Mouse (Mus musculus) adrenal gland, postnatal 36 days (tissue): ENCODE results near the gene Pax7. TPM values are rescaled to one million over a fixed set of nuclear protein-coding genes. Genes with fewer than 3 reads are reported as not detected.

Experiments used
- DNase-seq, 2 experiments: peaks; one replicate each; pipeline ENCODE4 v3.0.0; 2021; ENCODE audit warnings: mixed read lengths in 1 of 2
- total RNA-seq, 2 experiments: library from RNA; stranded (reverse); gene quantifications; 2 replicates each; pipeline ENCODE4 v1.2.3; 2021

Gene Pax7
- total RNA-seq, 2 experiments from 2014 or later: not detected

GRCm38 (mm10) chr4:139813371-139813960, 19.9 kb downstream of the Pax7 start:
- no peak for DNase-seq

- no peak for DNase-seq
Observed at GRCm38 (mm10) chr4:139811901-139812300, 21.4 kb downstream of the Pax7 start.

- DNase-seq: no peak
Observed at GRCm38 (mm10) chr4:139811475-139811874, 21.9 kb downstream of the Pax7 start.

GRCm38 (mm10) chr4:139810762-139811438, 22.4 kb downstream of the Pax7 start:
- DNase-seq: no peak

- DNase-seq: no peak
Observed at GRCm38 (mm10) chr4:139809381-139809820, 23.9 kb downstream of the Pax7 start.

DNA sequence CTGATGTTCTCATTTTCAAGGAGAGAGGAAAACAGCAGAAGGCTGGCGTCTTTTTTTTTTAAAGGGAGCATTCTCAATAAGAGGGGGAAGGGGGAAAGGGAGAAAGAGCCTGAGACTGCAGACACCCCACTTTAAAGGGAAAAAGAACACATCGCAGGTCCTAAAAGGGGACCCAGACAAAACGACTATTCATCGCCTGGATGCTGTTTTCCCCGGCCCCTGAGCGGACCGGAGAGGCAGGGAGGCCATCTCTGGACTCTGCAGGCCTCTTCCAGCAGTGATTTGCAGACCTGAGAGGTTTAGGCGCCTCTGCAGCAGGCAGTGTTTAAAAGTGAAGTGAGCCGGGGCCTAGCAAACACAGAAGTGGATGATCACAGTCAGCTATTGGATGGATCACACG, 25.5 kb downstream of the Pax7 start:
- DNase-seq: no peak

GRCm38 (mm10) chr4:139807191-139807808, 26.0 kb downstream of the Pax7 start:
- no peak for DNase-seq

- peak; percentile 52 to 53 for DNase-seq
Observed at GRCm38 (mm10) chr4:139804896-139805295, 28.4 kb downstream of the Pax7 start.

DNA sequence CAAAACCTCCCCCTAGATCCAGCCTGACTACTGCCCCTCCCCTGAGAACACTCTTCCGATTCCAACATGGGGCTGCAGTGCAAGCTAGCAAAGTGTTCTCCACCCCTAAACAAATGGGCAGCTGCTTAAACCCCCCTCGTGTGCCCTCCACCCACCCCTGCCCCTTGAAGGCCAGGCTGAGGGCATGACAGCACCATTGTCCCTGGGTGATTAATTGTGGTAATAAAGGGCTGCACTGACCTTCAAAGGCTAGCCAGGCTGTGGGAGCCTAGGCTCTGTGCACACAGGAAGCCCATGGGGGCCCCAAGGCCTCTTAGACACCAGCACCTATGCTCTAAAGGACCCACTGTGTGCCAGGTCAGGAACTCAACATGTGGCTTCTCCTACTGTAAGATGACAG, 29.3 kb downstream of the Pax7 start:
- DNase-seq: peak; percentile 22 to 40

GRCm38 (mm10) chr4:139799436-139800100, 33.8 kb downstream of the Pax7 start:
- no peak for DNase-seq

DNA sequence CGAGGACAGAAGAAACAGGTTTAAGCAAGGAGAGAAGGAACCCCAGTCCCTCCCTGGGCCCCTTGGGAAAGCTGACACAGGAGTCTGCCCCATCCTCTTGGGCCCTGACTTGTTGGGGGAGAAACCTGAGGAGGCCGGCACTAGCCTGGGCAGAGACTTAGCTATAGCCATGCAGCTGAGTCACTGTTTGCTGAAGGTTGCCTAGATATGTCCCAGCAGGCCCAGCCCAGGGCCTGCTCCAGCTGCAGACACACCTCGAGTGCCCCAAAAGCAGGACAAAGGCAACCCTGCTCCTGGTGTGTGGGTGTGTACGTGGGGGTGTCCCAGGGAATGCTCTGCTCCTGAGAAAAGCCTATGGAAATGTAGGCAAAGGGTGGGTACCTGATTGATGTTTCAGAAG, 36.0 kb downstream of the Pax7 start:
- no peak for DNase-seq

DNA sequence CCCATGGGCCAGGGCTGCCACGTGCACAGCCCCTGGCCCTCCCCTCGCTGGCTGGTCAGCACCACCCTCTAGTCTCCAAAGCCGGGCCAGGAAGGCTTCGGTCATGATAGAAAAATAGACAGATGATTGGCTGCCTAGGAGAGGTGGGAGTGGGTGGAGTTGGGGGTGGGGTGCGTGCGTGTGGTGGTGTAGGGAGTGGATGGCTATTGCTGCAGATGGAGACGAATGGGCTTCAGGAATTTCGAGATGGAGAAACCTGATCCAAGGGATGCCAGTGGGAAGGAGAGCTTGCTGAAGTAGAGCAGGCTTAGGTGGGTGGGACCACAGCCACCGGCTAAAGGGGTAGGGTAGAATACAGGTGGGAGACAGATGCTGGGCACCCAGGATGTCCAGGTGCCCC, 37.2 kb downstream of the Pax7 start:
- no peak for DNase-seq

- no peak for DNase-seq
Observed at GRCm38 (mm10) chr4:139791168-139791567, 42.2 kb downstream of the Pax7 start.

DNA sequence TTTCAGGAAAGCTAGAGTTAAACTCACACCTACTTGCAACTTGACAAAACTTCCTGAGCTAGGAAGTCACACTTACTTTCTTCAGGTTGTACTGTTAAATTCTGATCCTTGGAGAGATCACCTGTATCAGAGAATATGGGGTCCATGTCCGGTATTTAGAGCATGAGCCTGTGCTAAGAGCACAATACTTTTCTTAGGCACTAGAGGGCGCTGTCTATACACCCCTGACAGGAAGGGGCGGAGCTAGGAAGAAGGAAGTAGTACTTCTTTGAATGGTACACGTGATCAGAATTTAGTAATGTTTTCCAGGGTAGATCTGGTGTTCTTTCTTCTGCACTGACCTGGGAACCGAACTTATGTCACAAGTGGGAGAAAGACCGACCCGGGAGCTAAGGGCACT, 43.6 kb downstream of the Pax7 start:
- DNase-seq: no peak

- no peak for DNase-seq
Observed at GRCm38 (mm10) chr4:139782926-139783467, 50.3 kb downstream of the Pax7 start.

DNA sequence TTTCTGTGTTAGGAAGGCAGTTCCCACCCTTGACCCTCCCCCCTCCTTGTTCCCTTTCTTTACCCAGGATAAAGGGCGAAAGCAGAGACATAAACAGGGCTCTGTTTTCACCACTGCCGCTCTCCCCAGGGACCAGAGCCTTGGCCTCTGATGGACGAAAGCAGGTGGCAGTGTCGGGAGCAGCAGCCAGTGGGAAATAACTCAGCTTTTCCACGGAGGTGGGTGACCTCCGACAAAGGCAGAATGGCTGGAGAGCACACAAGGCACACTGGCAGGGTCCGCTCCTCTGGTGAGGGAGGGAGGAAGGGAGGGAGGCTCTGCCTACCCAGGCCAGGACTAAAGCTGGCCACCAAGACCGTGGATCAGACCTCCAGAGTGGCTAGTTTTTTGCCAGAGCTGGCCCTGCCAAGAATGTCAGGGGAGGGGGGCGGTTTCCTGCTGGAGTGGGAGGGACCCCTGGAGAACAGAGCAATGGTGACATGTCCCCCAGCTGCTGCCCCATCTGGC, 62.1 kb downstream of the Pax7 start:
- DNase-seq: no peak

GRCm38 (mm10) chr4:139767823-139768222, 65.5 kb downstream of the Pax7 start:
- no peak for DNase-seq

DNA sequence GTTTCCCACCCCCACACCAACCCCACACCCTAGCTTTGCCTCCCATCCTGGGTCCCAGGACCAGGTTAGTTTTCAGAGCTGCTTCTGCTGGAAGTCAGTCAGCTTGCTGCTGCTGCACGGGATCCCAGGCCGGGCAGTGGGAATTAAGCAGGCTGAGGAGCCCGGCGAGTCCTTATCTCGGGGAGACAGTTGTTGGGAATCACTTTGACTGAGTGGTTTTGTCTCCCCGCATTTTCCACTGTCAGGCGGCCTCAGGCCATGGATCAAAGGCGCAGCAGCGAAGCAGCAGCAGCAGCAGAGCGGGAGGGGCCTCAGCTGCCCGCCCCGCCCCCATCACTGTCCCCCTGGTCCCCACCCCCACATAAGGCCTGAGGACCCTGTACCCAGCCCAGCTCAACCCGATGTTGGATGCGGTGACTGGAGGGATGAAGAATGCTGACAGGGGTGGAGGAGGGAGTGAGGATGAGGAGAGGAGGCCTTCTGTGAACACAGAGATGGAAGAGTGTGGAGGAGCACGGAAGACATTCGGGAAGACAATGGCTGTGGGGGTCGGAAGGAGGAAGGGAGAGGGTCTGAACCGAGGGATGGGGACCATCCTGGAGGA, 66.1 kb downstream of the Pax7 start:
- DNase-seq: no peak

DNA sequence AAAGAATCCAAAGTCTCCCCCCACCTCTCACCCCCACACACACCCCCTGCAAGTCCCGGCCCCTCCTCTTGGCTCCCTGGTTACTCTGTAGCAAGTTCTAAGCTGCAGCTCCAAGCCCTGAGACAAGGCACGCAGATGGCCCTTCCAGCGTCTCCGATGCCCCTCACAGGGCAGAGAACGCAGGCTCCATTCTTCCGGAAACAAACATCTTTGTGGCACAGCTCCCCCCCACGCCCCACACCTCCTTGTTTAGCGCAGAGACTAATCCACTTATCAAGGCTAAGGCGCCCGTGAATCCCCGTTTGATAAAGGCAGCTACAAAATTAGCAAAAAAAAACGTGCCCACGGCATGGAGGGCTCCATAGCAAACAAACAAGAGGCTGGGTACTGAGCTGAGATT, 71.4 kb downstream of the Pax7 start:
- no peak for DNase-seq

DNA sequence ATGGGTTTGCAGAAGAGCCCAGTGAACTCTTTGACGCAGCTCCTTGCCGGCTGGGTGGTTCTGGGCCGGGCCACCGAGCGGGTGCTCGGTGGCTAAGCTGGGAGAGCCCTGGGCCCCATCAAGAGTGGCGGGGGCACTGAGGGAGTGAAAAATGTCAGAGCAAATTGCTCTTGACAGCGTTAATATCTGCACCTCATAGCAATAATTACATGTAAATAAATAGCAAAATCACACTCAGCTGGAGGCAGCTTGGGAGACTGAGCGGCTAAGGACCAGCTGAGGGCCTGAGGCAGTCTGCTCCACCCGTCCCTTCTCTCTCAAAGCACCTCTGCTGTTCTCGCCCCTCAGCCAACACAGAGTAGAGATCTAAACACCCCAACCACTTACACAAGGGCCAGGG, 72.6 kb downstream of the Pax7 start:
- no peak for DNase-seq

- no peak for DNase-seq
Observed at GRCm38 (mm10) chr4:139758512-139759340, 74.6 kb downstream of the Pax7 start.
